Mouse (Mus musculus) ES-E14 (cell line): ENCODE measurements at regions not wholly inside any gene's neighbourhood (a gene's known extent, or its start where the extent isn't known, plus 50 kb on each side); places are given as distances from the start of the nearest gene placed in this dataset.

Source experiments
- CHD2 ChIP-seq: IDR thresholded peaks from 2 replicates; pipeline ENCODE4 v1.6.1; 2014; ENCODE audit warnings: mild to moderate bottlenecking, low read depth, low read length, inconsistent platforms
- HCFC1 ChIP-seq: IDR thresholded peaks from 2 replicates; pipeline ENCODE4 v1.6.1; 2012; ENCODE audit warnings: low read length, inconsistent platforms, borderline replicate concordance; ENCODE audit not compliant: insufficient read depth
- MAFK ChIP-seq: IDR thresholded peaks from 2 replicates; pipeline ENCODE4 v1.6.1; 2014; ENCODE audit warnings: mild to moderate bottlenecking, low read depth, low read length, inconsistent platforms; ENCODE audit not compliant: insufficient read depth
- ZNF384 ChIP-seq: IDR thresholded peaks from 2 replicates; pipeline ENCODE4 v1.6.1; 2012; ENCODE audit warnings: low read depth, low read length, inconsistent platforms

- TF ChIP-seq CHD2 = no peak
- TF ChIP-seq MAFK = no peak
- TF ChIP-seq HCFC1 = no peak
- no peak for TF ChIP-seq ZNF384
These were observed 455.0 kb downstream of the Wdr20rt start for GRCm38 (mm10) chr12:65680335-65680734.
